Mouse (Mus musculus): ENCODE data around the gene Gmds.

The Gmds gene

DNA sequence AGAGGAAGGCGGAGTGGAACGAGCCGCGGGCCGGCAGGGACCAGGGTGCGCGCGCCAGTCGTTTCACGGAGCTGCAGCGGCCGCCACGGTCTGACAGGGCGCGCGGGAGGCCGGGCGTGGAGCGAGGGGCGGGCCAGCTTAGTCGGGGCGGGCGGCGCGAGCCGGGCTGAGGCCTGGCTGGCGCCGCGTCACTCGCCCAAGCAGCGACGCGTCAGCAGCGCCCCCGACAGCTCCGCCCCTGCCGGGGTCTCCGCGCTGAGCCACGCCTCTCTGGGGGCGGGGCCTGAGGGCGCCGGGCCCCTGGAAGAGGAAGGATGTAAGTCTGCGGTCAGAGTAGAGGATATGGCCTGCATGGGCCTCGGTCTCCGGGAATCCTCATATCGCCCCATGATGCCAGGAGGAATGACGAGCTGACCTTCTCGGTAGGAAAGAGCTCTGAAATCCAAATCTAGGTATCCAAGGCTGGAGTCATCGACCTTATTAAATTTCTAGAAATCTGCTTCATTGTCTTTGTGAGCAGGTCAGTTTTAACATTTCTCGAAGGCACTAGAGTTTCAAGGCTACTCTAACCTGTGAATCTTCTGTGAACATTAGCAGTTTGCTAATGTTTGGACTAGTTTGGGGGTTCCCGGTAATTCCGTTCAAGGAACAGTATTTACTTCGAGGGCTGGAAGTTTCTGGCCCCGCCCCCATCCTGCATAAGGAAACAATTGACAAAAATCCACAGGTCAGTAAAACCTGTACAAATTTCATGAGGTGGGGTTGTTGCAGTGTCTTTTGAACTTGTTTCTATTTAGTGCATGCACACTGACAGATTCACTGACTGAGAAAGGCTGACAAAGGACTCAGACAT lies at the start of gene Gmds:
TSS of gene Gmds (minus strand) at position 228 of the 853 bp plus-strand sequence.
- peak; percentile 94 to 96 for DNase-seq

DNA sequence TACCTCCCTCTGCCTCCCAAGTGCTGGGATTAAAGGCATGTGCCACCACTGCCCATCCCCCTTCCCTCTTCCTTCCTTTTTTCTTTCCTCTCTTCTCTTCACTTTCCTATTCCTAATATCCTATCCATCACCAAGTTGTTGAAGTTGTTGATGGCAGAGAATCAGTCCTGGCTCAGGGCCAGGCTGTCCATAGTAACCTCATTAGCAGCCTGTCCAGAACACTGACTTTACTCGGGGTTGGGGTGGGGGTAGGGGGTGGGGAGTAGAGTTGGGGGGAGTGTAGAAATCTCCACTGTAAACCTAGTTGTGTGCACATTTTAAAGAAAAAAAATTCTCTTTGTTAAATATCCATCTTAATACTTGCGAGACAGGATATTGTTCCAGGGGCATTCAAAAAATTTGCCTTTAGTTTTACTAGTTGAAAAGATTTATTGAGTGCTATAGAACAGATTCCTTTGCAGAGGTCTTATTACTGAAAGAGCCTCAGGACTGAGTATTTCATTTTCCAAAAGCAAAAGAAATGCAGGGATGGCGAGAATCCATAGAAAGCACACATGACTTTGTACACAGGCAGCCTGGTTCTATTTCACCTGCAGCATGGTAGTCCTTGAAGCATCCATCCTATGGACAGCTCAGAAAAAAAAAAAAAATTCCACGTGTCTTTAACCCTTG lies 47.0 kb upstream of the Gmds start:
- DNase-seq = no peak

DNA sequence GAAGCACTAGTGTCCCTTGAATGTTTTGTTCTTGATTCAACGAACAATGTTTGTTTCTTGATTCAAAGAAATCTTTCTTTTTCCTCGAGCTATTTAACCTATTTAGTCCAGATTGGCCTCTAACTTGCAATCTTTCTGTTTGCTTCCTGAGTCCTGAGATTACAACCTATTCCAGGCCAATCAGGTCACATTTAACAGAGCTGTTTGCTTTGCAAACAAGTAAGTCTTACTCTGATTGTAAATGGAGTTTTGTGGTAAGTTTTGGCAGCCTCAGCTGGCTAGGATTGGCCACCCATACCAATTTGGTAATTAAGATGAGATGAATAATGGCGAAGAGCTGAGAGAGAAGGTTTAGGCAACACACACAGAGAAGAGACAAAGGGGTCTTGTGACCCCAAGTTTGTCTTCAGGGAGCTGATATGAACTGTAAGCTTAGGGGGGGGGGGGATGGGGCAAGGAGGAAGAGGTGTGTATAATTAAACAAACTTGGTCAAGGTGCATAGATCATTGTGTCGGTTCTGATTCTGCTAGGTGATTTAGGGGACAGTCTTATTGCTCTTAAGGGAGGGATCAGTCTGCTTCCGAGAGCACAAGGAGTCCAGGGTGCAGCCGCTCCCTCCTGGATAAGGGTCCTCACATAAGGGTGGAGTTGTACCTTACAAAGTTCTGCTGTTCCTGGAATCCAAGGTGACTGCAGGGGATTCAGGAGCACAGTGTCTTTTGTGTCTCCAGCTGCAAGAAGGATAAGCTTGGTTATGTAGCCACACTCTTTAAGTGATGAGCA lies 43.9 kb upstream of the Gmds start:
- no peak for DNase-seq

DNA sequence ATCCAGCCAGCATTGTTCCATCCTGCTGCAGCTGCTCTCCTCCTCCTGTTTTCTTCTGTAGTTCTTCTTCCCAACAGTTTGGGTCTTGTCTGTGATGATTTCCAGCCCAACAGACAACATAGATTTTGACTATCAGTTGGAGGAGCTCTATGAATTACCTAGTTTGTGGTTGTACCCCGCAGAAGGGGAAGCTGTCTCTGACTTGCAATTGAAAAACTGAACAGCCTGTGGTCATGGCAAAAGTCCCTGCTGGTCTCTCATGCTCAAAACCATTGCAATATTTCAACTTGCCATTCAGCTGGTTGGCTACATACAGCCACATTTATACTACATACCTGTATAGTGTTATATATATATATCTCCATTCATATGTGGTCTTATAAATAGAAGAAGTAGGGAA lies 40.1 kb upstream of the Gmds start:
- no peak for DNase-seq

DNA sequence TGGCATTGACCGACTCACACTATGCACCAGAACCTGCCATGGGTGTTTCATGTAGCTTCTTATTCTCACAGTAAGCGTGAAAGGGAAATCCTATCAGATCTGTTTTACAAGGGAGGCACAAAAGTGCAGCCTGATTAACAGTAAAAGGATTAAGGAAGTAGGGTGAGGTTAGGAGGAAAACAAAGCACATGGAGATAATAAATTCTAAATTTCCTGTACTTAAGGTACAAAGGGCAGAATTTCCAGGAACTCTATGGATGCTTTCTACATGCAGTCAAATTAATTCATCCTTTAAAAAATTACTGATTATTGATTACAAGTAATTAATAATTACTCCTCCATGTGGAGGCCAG lies 34.0 kb upstream of the Gmds start:
- DNase-seq = no peak

DNA sequence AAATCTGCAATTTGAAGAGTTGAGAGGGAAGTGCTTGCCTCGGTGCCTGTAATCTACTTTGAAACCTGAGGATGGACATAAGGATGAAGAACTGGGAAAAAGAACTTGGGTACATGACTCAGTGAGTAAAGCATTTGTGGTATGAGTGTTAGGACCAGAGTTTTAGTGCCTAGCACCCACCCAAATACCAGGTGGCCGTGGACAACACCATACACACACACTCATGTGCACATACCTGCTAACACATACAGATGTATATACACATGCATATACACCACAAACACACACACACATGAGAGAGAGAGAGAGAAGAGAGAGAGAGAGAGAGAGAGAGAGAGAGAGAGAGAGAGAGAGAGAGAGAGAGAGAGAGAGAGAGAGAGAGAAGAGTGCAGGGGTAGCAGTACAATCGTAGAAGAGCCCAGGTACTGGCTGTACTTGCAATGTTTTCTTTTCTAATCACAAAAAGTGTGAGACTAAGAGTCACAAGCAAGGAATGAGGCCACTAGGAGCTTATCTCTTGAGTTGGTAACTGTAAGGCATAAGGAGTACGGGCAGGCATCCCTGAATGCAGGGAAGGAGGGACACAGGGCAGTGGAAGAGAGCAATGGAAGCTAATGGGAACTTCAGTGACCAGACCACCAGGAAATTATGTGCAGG lies 33.5 kb upstream of the Gmds start:
- DNase-seq = no peak

DNA sequence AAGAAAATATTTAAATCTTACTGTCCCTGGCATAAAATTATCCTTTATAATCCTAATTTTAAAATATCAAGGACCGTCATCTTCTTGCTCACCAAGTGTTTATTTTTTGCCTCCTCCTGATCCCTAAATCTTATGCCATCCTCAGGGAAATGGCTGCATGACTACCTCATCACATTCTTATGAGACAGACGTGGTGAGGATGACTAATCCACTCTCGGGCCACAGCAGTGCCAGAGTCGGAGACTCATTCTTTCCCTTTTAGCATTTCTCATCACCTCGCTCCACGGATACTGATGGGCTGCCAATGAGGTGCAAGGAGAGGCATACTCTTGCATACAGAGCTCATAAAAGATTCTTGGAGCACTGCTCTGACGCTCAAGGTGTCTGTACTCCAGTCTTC lies 32.2 kb upstream of the Gmds start:
- no peak for DNase-seq

DNA sequence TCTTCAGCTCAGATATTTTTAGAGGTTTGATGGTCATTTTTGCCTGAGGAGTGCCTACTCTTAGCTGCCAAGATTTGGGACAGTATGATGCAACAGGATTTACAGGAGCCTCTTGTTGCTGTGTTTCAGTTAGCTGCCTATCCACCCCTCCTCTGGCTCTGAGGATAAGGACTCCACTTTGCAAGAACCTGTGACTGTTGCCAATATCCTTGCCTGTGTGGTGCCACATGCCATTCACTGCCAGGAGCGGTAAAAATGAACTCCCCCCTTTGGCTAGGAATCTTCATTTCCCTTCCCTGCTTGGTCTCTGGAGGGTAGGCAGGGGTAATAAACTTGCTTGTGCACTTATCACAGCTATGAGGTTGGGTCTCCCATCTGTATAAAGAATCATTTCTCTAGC lies 31.6 kb upstream of the Gmds start:
- no peak for DNase-seq

DNA sequence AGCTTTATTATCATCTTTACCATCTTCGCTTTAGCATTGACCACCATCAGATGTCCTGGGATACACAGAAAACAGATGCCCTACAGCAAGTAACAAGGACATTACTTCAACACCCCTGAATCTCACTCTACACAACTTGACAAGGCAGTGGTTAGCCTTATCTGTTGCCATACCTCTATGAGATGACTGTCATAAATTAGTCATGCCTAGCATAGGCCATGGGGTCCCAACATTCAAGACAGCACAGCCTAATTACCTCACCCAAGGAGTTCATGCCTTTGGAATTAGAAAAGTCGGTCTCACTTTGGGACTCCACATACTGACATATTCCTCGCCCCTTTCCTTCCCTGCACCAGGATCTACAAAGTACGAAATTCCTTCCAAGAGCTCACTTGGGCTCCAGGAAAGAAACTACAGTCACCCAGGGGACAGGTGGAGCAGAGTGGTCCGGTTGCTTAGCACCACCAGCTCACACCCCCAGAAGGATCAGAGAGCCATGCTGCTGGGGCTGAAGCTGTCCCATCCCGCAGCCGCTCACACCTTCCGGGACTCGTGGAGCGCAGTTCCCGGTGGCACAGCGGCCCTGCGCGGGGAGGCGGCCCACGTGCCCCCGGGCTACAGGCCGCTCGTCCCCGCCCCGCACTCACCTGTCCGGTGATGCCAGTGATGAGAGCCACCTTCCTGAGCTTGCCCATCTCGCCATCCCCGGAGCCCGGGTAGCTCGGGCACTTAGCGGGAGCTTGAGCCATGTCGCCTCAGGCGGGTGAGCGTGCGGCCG lies 616 bp downstream of the Gmds start:
- no peak for DNase-seq

DNA sequence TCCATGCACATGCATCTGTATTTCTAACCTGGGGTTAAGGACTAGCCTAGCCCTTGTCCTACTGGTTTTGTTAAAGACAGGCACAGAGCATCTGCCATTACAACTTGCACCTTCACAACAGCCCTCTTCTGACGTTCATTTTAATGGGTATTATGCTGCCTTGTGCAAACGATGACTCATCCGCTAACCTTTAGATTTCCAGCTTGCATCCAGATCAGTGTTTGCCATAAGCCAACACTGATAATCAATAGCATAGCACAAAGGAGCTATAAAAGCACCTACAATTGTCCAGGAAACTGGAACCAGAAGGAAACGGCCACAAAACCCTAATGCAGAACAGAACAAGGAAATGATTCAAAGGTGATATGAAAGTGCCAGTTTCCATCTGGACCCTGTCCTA lies 20.2 kb downstream of the Gmds start:
- DNase-seq = no peak

DNA sequence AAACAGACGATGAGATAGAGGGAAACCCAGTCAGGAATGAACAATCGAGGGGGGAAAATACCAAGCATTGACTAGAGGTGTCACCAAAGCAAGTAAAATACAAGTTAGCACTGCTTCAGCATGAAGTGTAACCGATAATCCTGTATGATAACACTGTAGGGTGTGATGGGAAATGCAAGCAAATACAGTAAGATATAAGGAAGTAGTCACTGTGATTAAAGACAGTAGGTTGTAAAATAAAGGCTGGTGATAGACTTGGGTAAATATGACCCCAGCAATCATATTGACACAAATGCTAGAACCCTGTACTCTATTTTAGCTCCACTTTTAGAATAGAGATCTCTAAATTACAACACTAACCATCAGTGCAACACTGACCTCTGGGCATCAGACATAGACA lies 21.2 kb downstream of the Gmds start:
- DNase-seq = no peak

DNA sequence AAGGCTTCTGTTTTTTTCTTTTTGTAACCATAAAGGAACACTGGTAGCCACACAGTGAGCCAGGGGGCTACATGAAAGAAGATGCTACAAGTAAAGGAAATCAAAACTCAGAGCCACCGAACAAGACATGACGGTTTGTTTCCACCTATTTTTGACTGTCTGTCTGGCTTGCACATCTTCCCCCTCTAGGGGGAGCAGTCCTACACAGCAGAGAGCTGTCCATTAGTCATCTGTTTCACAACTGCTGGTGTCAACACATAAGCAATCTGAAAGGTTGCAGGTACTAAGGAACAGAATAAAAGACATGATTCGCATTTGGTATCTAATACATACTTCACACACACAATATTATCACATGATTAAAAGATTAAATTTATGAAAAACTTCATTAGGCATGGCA lies 25.9 kb downstream of the Gmds start:
- peak; percentile 70 to 75 for DNase-seq

DNA sequence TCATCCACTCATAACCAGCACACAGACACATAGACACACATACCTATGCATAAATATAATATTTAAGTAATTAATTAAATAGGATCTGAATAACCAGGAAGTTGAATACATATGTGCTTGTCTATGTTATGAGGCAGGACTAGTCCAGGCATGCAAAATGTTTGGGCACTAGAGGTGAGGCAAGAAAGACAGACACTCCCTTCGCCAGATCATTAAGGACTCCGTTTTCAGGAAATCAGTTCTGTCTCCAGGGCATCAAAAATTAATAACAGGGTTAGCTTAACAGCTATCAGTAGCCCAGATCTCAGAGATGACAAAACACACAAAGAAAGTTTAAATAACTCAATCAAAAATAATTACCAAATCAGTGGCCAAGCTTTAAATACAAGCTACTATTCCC lies 27.1 kb downstream of the Gmds start:
- DNase-seq = no peak

DNA sequence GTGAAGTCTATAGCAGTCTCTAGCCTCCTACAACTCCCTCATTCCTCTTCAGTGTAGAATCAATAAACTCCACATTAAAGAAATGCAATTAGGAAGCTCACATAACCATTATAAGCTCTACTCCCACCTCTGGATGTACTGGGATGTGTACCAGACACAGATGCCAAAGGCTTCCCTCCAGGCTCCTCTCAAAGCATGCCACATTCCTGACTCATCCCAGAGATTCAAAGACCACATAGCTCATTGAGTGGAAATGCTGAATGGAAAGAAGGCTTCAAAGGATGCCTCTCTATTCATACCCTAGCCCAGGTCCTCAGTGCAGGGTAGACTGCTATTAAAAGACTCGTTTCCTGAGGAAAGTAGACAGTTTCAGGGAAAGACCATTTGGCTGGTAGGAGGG lies 40.1 kb downstream of the Gmds start:
- DNase-seq = no peak

DNA sequence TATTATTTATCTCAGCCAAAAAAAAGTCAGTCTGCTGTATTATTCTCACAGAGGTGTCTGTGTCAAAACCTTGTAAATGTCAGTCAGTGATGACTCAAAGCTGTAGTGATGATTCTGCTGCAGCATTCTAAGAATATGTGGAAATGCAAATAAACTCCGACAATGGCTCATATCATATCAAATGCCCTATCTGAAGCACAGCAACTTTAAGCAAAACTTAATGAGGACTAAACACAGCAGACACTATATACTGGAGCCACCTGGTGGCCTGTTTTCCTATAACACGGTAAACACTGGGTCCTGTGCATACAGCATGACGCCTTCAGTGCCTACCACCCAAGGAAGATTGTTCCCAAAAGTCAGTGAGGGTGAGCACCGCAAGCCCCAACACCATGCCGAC lies 41.1 kb downstream of the Gmds start:
- peak; percentile 50 to 75 for DNase-seq

DNA sequence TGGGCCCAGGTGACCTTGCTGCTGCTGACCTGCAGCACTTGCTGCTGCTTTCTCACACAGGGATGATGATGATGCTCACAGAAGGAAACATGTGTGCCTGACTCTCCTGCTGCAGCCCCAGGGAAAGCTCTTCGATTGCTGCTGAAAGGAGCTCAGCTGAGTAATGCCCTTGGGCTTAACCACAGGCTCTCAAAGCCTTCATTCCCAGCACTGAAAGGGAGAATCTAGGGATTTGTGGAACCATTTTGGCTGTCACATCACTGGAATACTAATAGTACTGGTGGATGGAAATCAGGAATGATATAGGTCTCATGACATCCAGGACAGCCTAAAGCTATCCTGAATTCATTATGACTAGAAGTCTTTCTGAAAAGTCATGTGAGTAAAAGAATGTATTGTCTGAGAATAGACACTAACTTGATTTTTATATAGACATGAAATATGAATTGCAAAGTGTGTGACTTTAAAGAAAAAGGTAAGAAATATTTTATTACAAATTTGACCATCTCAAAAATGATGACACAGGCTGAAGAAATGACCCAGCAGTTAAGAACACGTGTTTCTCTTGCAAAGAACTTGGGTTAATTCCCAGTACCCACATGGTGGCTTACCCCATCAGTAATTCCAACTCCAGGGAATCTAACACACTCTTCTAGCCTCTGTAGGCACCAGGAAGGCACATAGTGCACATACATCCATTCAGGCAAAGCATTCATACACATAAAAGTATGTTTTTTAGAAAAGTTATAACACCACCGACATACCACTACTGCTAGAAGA lies 43.9 kb downstream of the Gmds start:
- DNase-seq = no peak

DNA sequence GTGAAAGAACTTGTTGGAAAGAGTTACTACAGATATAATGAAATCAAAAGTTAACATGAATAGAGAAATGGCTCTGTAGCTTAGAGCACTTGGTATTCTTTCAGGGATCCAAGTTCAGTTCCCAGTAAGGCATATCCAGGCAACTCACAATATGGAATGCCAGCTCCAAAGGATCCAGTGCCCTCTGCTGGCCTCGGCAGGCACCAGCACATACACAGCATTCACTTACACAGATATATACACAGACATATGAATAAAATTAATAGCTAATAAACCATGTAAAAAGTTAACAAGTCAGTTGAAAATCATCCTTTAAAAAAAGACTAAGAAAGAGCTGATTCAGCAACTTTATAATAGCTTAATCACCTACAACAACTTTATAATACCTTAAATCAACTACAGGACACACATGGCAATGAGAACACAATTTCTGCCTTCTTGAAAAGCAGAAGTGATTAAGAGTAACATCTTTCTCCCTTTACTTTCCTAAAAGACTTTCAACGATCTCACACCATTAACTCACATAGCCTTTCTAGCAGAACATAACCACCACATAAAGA lies 65.5 kb downstream of the Gmds start:
- DNase-seq = no peak

DNA sequence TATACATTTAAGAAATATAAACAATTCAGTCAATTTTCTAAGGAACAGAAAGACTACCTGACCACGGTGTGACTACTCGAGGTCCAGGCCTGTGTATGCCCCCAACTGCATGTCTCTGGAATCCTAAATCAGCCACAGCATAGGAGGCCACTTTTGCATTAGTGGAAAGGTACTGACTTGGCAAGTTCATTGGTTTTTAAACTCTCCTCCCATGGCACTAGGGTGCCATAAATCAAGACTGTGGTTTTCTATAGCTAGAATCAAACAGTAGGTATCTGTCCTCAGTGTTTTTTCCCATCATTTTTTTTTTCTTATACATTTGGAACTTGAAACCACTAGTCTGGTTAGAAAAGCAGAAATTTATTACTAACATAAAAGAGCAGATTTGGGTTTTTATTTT lies 68.8 kb downstream of the Gmds start:
- DNase-seq = no peak

DNA sequence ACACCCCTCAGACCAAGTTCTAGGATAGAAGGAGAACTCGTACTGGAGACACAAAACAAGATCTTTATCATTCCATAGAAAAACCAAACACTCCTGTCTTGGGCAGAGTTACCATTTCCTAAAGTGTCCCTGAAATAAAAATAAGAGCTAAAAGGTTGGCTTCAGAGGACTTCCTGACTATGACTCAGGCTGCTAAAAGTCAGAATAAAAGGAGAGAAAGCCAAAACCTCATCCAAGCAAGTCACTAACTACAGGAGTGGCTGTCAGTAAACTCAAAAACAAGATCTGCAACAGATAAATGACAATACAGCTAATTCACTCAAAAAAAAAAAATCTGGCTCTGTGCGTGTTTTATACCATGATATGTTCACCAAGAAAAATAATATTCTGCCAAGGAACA lies 69.3 kb downstream of the Gmds start:
- DNase-seq = no peak

DNA sequence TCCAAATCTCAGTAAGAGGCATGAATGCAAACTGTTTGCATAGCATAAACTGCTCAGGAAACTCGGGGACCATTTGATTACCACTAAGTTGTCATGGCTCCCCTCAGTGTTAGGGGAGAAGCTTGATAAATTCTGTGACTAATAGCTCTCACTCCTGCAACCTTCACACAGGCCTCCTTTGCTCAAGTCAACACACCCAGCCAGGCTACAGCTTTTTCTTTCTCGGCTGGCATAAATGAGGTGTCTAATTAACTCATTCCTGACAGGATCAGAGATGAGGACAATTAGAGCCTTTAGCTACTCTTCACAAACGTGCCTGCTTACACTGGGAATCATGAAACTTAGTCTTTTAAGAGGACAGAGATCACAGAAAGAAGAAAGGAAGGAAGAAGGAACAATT lies 70.3 kb downstream of the Gmds start:
- DNase-seq = no peak

DNA sequence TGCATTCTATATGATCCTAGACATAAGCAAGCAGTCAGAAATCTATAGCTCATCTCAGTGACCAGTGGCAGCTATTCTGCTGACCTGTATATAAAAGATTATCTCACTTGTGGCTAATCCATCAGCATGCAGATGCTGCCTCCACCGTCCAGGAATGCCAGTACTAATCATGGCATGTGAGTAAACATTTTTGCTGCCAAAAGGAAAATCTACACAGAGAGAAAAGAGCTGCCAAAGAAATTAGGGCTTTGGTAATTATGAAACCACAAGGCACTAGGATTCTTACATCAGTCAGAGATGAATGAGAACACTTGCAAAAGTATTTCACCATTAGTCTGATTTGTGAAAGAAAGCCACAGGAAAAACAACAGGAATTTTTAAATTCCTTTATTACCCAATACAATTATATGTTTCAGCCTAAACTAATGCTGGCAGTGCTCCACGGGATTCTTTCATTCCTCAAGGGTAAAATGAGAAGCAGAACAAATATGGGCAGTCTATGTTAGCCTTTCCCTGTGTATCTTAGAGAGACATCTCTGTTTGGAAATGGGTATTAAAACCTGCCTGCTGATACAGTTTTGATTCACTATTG lies 71.3 kb downstream of the Gmds start:
- DNase-seq = no peak

Data from kidney, postnatal 36 days (tissue).